Mouse (Mus musculus): Measurements from ENCODE around the gene Bcl6b.

Bcl6b gene

DNA sequence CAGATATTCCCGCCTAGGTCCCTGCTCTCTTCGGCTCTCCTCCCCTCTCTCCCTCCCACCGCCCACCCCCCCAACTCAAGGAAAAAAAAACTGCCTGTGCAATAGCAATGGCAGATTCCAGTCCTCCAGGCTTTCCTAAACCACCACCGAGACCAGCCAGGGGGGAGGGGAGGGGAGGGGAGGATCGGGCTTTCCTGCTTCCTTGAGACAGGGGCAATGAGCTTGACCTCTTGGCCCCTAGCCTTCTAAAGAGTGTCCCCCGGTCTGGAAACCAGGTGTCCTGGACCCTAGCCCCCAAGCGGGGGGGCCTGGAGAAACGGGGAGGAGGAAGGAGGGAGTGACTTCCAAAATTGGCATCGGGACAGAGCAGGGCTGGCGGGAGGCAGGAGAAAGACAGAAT lies 2.9 kb upstream of the Bcl6b start:
- peak; percentile 70 for DNase-seq

DNA sequence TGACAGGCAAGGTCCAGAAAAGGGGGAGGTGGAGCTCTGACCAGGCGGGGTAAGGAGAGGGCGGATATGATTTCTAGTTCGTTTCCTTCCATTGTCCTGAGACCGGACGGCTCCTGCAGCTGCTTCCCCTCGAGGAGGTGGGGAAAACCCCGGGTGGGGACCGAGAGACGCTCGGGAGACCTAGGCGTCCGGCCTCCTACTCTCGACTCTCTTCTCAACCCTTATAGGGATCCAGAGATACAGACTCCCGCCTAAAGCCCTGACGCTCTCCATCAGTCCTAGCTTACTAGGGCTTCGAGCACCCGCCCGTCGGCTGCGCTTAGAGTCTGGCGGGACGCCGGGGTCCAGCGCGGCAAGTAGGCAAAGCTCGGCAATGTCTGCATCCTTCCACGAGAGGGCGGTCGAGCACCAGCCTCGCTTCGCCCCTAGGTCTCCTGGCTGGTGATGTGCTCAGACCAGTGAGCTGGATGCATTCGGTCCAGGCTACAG lies 685 bp upstream of the Bcl6b start:
- DNase-seq = peak; percentile 85

DNA sequence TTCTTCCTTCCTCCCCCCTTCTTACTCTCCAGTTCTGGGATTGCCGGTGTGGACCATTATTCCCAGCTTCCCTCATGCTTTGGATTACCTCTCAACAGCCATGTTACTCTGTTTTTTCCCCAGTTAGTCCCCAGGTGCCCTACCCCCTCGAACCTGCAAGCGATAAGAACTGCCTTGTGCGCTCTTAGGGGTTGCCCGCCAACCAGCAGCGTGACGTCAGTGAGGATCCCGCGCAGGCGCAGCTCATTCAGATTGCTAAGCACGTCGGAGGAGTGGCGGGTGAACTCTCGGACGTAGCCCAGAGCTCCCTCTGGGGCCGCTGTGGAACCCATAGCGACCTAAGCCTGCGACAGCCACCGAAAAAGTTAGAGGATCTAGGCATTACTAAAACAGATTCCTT lies 770 bp downstream of the Bcl6b start:
- DNase-seq = peak; percentile 80

DNA sequence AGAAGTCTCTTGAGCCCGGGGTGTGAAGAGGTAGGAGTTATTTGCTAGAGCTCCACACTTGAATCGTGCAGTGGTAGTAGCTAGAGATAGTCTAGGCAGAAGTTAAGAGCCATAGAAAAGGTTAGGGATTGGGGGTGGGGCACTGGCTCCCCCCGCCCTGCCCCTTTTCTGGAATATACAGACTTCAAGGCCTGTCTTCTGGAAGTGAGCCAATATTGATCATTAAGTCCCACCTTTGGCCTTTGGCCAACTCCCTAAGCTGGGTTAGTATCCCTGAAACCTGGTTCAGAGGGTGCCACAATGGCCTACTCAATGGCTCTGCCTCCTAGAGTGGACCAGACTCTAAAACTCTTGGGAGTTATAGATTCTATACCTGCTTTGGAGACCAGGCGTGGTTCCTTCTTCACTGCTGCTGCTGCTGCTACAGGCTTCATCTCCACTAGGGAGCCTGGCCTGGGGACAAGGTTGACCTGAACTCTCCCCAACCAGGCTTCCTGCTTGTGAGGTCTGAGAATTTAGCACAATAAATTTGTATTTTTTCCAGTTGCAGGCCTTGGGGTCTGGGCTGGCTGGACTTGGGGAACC lies 1.8 kb downstream of the Bcl6b start:
- no peak for DNase-seq

DNA sequence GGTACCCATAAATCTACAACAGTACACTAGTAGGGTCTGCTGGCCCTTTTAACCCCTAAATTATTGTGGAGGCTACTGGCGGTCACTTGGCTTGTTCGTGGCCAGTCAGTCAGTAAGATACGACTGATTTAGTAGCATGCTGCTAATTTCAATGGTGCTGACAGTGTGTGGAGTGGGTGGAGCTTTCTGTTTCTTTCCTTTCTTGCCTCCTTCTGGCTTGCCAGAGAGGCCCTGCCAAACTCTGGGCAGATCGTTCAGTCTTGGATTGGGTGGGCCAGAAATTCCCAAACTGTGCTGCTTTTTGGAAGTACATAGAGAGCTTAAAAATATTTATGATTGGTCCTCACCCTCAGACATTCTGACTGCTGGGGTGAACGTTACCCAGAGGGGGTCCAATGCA lies 2.5 kb downstream of the Bcl6b start:
- no peak for DNase-seq

DNA sequence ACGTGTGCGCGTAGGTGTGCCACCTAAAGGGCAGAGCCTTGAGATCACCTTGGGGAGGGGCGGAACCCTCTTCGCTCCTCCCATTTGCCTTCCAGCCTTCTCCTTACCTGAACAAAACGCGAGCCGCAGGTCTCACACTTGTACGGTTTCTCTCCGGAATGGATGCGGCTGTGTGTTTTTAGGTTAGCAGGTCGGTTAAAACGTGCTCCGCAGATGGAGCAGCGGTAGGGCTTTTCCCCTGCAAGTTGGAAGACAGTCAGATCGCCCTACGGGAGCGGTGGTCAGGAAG lies 3.1 kb downstream of the Bcl6b start:
- no peak for DNase-seq

DNA sequence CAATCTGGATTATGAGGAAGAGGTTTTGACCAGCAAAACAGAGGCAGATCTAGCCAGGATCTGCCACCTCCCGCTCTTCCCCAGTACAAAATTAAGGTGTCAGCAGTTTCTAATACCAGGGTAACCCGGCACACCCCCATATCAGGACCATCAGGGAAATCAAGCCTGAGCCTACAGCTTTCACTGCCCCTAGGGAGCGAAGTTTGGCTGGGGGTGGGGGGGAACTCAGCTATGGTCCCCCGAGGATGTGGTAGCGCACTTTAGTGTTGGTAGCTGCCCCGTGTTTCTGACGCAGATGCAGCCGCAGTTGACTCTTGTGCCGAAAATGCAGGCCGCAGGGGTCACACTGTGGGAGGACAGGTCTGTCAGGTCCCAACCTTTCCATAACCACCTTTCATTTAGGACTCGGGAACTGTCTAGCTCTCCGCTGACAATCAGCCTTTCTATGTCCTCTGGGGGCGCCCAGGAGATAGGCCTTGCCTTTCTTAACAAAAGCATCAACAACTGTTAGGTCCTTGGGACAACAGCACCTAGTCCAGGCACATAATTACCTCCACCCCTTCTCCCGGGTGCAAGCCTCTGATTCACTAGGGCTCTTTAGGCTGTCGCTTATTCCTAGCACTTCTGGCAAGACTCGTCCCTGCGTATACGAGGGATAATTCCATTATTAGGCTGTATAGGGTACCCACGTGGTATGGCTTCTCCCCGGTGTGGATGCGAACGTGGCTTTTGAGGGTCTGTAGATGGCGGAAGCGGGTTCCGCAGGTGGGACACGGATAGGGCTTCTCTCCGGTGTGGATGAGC lies 3.6 kb downstream of the Bcl6b start:
- no peak for DNase-seq

DNA sequence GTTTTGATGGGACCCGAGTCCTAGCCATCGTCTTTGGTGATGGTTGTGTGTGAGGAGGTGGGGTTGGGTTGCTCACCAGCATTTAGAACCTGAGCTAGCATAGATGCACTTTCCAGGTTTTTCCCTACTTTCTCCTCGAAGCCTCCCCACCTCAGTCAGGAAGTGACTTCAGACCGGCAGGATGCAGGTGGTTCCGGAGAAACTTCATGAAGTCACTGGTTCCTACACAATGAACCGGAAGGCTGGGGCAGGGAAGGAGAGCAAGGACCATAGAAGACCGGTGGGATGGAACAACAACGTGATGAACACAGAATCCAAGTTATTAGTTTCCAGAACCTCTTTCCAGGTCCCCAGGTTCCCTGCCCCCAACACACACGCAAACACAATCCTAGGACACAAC lies 5.9 kb downstream of the Bcl6b start:
- DNase-seq = no peak

DNA sequence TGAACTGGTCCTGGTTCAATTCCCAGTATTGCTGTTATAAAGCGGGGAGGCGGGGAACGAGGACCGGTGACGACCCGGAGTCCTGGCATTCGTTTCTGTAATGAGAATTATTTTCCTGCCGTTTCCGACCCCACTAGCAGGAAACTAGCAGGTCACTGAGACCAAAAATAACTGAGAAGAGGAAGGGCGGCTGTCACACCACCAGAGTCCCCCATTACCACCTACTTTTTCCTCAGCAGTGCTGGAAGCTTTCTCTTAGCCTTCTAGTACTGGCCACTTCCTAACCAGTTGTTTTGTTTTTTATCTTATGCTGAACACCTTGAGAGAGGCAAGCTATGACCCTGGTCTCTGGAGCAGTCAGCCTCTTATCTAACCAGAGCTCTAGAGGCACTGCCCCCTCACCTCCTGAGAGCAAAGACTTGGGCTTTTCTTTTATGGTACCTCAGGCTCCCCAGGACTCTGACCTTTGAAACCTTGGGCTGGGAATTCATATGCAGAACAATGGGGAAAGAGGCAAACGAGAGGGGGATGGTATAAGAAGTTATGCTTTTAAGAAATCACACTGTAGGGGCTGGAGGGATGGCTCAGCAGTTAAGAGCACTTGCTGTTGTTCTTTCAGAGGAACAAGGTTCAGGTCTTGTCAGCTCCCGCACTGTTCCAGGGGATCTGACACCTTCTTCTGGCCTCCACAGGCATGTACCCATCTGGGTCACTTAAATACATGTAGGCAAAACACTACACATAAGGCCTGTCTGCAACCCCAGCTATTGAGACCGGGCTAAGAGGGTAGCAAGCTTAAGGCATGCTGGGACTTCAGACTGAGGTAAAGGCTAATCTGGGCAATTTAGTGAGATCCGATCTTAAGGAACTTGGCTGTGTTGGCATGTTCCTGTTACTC lies 7.7 kb downstream of the Bcl6b start:
- no peak for DNase-seq

DNA sequence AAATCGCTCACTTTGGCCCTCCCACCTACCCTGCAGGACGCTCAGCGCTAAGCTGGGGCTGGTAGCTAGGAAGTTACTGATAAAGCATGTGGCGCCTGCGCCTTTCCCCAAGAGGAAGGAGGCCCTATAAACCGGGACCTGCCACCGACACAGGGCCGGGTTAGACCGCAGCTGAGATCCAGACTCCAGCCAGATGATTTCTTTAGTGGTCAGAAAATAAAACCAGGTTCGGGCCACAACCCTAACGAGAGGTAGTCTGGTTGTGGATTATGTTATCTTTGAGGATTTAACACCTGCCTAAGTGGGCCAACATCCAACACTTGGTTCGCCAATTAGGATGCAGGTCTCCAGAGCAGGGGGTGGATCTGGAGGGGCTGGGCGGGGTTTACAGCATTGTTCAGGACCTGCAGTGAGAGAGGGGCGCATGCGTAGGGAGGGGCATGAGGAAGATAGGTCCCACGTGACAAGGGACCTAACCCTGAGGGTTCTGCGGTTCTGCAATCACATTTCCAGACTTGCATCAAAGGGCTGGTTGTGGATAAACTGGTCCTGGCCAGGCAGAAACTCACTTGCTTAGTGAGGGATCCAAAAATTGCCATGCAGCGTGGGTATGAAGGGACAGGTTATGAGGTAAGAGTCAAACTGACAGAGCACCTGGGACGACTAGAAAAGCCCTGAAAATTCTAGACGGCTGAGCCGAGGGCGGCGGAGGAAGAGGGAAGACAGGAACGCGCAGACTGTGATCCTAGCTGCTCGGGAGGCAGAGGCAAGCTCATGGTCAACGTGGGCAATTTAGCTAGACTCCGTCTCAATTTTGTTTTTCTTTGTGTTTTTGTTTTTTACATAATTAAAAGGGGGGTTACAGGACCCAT lies 8.6 kb downstream of the Bcl6b start, which contains the start of gene Slc16a13:
Slc16a13 (minus strand) TSS at position 334 of the 872 bp plus-strand sequence.
- DNase-seq = peak; percentile 96

DNA sequence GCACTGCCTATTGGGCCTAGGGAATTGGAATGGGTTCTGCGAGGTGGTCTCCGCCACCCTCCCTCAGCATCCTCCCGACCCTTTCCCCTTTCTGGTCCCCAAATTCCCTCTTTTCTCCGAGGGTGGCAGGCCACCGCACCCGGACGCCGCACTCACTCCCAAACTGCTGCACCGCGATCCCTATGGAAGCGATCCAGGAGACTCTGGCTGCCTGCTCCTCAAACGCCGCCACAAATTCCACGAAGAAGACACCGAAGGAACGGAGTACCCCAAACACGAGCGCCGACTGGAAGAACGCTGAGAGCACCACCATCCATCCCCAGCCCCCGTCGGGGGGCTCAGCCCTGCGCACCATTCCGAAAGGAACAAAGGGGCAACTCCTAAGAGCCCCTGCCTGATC lies 9.3 kb downstream of the Bcl6b start:
- DNase-seq = no peak

DNA sequence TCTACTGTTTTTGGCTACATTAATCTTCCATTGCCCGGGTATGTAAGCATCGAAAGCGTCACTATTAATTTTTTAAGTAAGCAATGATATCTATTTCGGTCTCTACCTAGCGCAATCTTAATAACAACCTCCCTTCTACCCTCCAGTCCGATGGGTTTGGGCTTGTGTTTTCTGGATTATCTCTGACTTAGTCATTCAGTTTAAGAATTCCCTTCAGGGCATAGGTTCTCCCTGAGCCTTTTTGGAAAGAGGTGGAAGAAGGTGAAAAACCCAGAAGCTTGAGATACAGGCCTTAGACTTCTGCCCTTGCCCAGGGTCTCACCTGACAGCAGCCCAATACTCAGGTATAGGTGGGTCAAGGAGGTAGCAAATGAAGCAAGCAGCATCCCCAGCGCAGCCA lies 9.7 kb downstream of the Bcl6b start:
- no peak for DNase-seq

DNA sequence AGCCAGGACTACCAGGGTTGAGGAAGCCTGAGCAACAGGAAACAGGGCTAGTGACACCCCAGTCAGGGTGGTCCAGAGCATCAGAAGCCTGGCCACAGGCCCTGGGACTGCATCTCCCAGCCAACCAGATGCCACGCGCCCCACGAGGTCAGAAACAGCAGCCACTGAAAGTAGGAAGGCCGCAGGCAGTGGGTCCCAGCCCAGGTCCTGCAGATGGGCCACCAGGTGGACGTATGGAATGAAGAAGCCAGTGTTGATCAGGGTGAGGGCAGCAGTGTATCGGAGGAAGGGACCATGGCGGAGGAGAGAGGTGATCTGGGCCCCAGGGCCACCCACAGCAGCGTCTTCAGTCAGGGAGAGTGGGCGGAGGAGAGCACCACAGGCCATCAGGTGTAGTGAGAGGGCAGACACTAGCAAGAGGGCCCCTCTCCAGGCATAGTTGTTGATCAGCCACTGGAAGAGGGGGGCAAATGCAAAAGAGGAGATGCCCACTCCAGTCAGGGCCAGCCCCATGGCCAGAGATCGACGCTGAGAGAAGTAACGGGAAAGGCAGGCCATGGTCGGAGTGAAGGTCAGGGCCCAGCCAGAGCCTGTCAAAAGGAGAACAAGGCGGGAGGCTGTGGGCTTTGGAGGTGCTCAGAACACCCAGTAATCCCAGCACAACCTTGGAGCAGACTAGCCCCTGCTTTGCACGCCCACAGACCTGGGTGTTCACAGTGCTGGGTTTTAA lies 10.7 kb downstream of the Bcl6b start:
- DNase-seq = no peak

DNA sequence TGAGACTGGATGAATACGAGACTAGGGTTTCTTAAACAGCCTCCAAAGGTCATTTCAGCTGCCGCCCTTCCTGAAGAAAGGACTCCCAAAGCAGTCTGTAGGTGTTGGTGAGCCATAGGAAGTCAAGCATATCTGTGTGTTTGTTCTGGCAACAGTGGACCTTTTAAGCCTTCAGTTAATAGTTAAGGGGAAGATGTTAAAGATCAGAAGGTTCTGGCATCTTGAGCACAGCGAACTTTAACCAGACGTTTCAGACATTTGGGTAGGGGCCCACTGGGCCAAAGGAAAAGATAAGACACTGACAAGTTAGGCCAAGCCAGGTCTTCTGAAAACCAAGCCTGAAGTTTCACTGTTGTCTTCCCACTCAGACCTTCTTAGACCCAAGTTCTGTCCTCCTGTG lies 11.6 kb downstream of the Bcl6b start:
- DNase-seq = no peak

DNA sequence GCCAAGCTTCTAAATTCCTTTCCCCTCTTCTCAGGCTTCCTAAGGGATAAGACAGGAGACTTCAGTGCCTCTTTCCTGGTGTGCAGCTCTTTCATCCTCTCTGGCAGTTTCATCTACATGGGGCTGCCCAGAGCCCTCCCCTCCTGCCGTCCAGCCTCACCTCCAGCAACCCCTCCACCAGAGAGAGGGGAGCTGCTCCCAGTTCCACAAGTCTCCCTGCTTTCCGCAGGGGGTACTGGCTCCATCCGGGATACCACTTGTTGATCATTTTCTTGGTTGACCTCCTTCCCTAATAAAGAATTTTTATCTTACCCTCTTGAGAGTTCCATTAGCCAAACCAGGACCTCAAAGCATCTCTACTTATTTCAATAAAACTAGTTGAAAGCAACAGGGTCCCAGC lies 13.5 kb downstream of the Bcl6b start:
- no peak for DNase-seq

DNA sequence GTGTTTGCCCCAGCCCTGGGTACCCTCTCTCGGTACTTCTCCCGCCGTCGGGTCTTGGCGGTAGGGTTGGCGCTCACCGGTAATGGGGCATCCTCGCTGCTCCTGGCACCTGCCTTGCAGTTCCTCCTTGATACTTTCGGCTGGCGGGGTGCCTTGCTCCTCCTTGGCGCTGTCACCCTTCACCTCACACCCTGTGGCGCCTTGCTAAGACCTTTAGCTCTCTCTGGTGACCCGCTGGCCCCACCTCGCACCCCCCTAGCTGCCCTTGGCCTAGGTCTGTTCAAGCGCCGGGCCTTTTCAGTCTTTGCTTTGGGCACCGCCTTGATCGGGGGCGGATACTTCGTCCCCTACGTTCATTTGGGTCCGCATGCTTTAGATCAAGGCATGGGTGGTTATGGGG lies 14.3 kb downstream of the Bcl6b start:
- DNase-seq = no peak

DNA sequence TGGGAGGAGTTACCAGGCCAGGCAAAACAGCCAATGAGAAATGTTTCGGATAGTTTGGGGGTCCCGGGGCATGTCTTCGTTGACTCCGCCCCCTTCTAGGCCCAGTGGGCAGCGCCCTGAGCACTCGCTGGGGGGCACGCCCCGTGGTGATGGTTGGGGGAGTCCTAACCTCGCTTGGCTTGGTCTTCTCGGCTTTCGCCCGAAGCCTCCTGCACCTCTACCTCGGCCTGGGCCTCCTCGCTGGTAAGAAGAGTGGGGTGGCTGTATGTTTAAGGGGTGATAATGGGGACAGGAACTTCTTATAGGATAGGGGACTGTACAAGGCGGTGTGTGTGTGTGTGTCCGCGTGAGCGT lies 14.8 kb downstream of the Bcl6b start:
- DNase-seq = no peak

DNA sequence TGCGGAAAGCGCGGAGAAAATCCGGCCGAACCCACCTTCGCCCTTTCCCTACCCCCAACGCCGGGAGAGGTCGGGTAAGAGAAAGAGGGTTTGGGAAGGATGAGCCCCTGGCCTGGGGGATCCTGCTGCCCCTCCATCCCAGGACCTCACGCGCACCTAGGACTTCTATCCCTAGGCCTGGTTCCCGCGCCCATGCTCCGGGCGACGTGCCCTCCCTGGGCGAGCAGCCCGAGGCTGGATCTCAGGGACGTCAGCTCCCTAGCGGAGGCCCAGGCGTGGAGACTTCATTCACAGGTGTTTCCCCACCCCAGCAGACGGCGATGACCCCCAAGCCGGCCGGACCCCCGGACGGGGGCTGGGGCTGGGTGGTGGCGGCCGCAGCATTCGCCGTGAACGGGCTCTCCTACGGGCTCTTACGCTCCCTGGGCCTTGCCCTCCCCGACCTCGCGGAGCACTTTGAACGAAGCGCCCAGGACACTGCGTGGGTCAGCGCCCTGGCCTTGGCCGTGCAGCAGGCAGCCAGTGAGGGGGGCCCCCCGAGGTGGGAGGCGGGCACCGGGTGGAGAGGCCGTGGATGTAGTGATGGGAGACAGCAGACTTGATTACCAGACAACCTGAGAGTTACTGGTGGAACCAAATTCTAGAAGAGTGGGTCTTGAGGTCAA lies 15.3 kb downstream of the Bcl6b start:
- no peak for DNase-seq

DNA sequence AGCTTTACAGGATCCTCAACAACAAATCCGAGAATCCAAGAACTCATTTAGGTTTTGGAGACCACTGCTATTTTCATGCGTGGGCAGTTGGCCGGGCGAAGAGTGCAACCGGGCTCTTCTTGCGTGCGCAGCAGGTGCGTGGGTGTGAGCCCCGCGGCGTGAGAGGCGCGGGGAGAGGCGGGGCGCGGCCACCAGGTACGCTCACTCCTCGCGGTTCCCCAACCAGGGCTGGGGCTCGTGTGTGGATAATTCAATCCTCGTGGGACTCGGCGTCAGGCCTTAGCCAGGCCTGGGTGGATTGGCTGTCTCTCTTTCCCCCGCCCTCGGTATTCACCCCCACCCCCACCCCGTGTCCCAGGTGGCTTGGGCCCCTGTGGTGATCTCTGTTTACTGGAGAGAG lies 15.9 kb downstream of the Bcl6b start:
- no peak for DNase-seq

DNA sequence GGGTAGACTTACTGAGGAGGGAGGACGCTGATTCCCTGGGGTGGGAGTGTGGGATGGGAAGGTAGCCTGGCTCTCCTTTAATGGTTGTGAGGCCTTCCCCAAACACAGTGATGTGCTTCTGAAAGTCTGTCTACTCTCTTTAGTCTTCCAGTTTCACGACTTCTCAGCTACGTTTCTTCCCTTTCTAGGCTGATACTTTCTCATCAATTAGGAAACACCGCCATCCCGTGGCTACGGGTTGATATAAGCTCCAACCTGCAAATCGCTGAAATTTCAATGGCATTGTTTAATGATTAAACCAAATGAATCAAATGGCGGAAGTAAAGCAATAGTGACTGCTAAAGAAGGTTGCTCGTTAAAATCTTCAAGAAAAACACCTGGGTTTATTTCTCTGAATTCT lies 16.7 kb downstream of the Bcl6b start:
- DNase-seq = peak; percentile 72

DNA sequence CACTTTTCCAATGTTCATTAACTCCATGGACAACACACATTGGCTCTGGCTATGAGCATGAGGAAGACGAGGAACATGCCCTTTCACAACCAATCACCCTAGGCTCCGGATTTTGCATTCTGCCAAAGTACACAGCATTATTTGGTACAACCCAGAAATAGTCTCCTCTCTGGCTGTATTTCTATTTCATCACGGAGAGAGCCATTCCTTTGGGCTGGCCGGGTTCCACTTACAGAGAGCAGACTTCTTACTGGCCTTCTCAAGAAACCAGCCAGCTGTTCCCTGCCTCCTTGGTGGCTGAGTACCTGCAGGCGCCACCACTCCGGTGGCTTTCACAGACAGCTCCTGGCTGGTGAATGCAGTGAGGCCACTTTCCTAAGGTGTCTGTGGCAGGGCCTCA lies 17.2 kb downstream of the Bcl6b start, which contains the start of gene Slc16a11:
Slc16a11 (plus strand) TSS at position 330 of the 400 bp plus-strand sequence.
- DNase-seq = no peak

DNA sequence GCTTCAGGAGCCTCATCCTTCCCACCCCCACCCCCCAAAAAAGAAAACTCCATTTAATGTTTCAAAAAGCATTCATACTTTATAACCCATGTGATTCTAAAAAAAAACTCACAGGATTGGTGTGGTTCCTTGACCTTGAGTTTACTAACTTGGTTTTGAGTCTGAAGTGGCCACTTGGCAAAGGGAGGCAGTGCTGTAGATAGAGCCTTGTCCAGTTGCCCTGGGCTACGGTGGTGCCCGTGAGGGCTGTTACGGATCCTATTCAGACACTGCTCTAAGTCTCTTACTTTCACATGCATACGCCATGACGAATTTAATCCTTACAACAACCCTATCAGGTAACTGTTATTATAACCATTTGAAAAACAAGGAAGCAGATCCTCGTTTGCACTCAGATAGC lies 17.6 kb downstream of the Bcl6b start:
- no peak for DNase-seq
